Mouse (Mus musculus) embryonic facial prominence, embryonic 15.5 days (tissue): Measurements from ENCODE around the gene Gm28043. TPM values are rescaled to one million over a fixed set of nuclear protein-coding genes. Genes with fewer than 3 reads are reported as not detected.

ENCODE experiments used
- ATAC-seq: fragments of 200-750 bp; cut with Nextera tagmentation; 2 replicates; pipeline ENCODE4 v1.8.0; 2017; ENCODE audit warnings: low read depth, moderate TSS enrichment; ENCODE audit not compliant: insufficient number of reproducible peaks, low FRiP score, low TSS enrichment
- H3K27ac ChIP-seq: fragments of 300-500 bp; sonication (generic); replicated peaks from 2 replicates; pipeline ENCODE4 v1.5.1; 2015; ENCODE audit warnings: mild to moderate bottlenecking, inconsistent platforms
- H3K27me3 ChIP-seq: fragments of 300-500 bp; sonication (generic); 2 replicates; pipeline ENCODE4 v1.6.1; 2015; ENCODE audit warnings: inconsistent platforms
- H3K36me3 ChIP-seq: fragments of 300-500 bp; sonication (generic); 2 replicates; pipeline ENCODE4 v1.6.1; 2015; ENCODE audit warnings: mild to moderate bottlenecking, inconsistent platforms
- H3K4me1 ChIP-seq: fragments of 300-500 bp; sonication (generic); 2 replicates; pipeline ENCODE4 v1.6.1; 2015; ENCODE audit warnings: inconsistent platforms
- H3K4me2 ChIP-seq: fragments of 300-500 bp; sonication (generic); replicated peaks from 2 replicates; pipeline ENCODE4 v1.6.1; 2015; ENCODE audit warnings: mild to moderate bottlenecking, inconsistent platforms
- H3K4me3 ChIP-seq: fragments of 300-500 bp; sonication (generic); replicated peaks from 2 replicates; pipeline ENCODE4 v1.5.1; 2015; ENCODE audit warnings: mild to moderate bottlenecking, inconsistent platforms
- H3K9ac ChIP-seq: fragments of 300-500 bp; sonication (generic); 2 replicates; pipeline ENCODE4 v1.6.1; 2015; ENCODE audit warnings: inconsistent platforms
- H3K9me3 ChIP-seq: fragments of 300-500 bp; sonication (generic); replicated peaks from 2 replicates; pipeline ENCODE4 v1.6.1; 2016; ENCODE audit warnings: inconsistent platforms
- WGBS: fragments of 180-500 bp; shearing (Covaris S2); methylation state at CpG from one replicate; pipeline ENCODE4 v1.1.7; 2015; 5-methylcytosine and 5-hydroxymethylcytosine counted together
- polyA plus RNA-seq: library from polyadenylated mRNA; unstranded; fragments of >200 nt; fragmentation: Nextera tagmentation; extraction: Ambion mirVana; gene quantifications from 2 replicates; pipeline ENCODE4 v1.2.1, GENCODE M21; 2015

Gm28043 gene
- polyA plus RNA-seq, 1 experiment from 2014 or later, result 2.4 TPM

- Histone ChIP-seq H3K9me3 (no peaks in the 10 kb centered on the region), H3K4me3 (no peak overlapping the region), H3K9ac (no peak overlapping the region), H3K27ac (no peak overlapping the region), H3K4me2 (no peak overlapping the region), H3K4me1 (no peaks in the 10 kb centered on the region), H3K27me3 (no peaks in the 10 kb centered on the region), H3K36me3 (peaks cover 90% of the 10 kb centered on the region)
- ATAC-seq, result no peak
- 94% methylated on average over 9 of the region's 9 CpGs for WGBS
These were observed 67.0 kb downstream of the Gm28043 start for GRCm38 (mm10) chr17:29681669-29682068.

DNA sequence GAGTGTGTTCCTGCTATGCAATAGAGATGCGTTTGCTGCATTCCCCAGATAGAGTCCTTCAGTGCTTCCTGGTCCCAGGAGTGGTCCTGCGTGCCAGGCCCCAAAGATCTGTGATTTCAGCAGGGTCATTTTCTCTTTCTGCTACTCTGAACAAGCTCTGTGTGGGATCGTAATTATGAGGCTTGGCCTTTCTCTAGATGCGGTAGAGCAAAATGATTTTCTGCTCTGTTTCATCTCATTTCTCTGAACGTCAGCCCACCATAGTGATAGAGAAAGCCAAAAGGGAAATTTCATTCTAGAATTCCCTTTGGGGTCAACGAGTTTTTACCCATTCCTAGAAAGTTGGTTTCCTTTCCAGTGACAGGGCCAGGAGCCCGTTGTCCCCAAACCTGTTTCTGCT lies 67.6 kb downstream of the Gm28043 start:
- no peak overlapping the region for H3K27ac ChIP-seq
- H3K27me3 ChIP-seq, result no peaks in the 10 kb centered on the region
- H3K4me2 ChIP-seq, result no peak overlapping the region
- 78% methylated on average over 7 of the region's 7 CpGs for WGBS
- peaks cover 88% of the 10 kb centered on the region for H3K36me3 ChIP-seq
- no peaks in the 10 kb centered on the region for H3K4me1 ChIP-seq
- no peak overlapping the region for H3K4me3 ChIP-seq
- H3K9ac ChIP-seq, result no peak overlapping the region
- H3K9me3 ChIP-seq, result no peaks in the 10 kb centered on the region
- no peak for ATAC-seq

GRCm38 (mm10) chr17:29683127-29683526 lies 68.5 kb downstream of the Gm28043 start:
- 66% methylated on average over 2 of the region's 2 CpGs for WGBS
- Histone ChIP-seq H3K4me1 (no peaks in the 10 kb centered on the region), H3K9me3 (no peaks in the 10 kb centered on the region), H3K27me3 (no peaks in the 10 kb centered on the region), H3K27ac (no peak overlapping the region), H3K4me3 (no peak overlapping the region), H3K4me2 (no peak overlapping the region), H3K9ac (no peak overlapping the region), H3K36me3 (peaks cover 88% of the 10 kb centered on the region)
- ATAC-seq, result no peak

DNA sequence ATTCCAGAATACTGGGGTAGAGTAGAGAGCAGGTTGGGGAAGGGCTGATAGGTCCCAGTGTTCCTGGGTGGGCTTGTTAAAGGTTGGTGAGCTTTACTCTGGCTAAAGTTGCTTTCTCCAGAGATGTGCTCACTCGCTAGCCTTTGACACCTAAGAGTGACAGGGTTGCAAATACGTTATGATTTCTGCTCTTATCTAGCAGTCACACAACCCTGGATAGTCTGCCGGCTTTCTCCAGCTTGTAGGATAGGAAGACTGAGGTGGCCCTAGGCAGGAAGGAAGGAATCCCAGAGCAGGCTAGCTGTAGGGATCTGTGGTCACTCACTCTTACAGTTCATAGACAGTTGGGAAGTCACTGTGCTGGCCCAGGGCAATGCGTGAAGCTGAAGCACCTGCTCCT lies 69.6 kb downstream of the Gm28043 start:
- no peaks in the 10 kb centered on the region for H3K4me1 ChIP-seq
- H3K4me3 ChIP-seq, result no peak overlapping the region
- no peak overlapping the region for H3K4me2 ChIP-seq
- ATAC-seq, result no peak
- peaks cover 82% of the 10 kb centered on the region for H3K36me3 ChIP-seq
- 96% methylated on average over 4 of the region's 4 CpGs for WGBS
- H3K9me3 ChIP-seq, result no peaks in the 10 kb centered on the region
- no peak overlapping the region for H3K9ac ChIP-seq
- H3K27me3 ChIP-seq, result no peaks in the 10 kb centered on the region
- no peak overlapping the region for H3K27ac ChIP-seq

- no peak for ATAC-seq
- Histone ChIP-seq H3K9ac (no peak overlapping the region), H3K27ac (no peak overlapping the region), H3K4me2 (no peak overlapping the region), H3K9me3 (no peaks in the 10 kb centered on the region), H3K4me1 (no peaks in the 10 kb centered on the region), H3K27me3 (no peaks in the 10 kb centered on the region), H3K36me3 (peaks cover 87% of the 10 kb centered on the region), H3K4me3 (no peak overlapping the region)
- WGBS, result 91% methylated on average over 5 of the region's 5 CpGs
These were observed 72.1 kb downstream of the Gm28043 start for GRCm38 (mm10) chr17:29686771-29687170.

GRCm38 (mm10) chr17:29687373-29687772 lies 72.7 kb downstream of the Gm28043 start:
- Histone ChIP-seq H3K27ac (no peak overlapping the region), H3K4me2 (no peak overlapping the region), H3K9me3 (no peaks in the 10 kb centered on the region), H3K36me3 (peaks cover 83% of the 10 kb centered on the region), H3K27me3 (no peaks in the 10 kb centered on the region), H3K9ac (no peak overlapping the region), H3K4me1 (no peaks in the 10 kb centered on the region), H3K4me3 (no peak overlapping the region)
- 82% methylated on average over 6 of the region's 6 CpGs for WGBS
- no peak for ATAC-seq

DNA sequence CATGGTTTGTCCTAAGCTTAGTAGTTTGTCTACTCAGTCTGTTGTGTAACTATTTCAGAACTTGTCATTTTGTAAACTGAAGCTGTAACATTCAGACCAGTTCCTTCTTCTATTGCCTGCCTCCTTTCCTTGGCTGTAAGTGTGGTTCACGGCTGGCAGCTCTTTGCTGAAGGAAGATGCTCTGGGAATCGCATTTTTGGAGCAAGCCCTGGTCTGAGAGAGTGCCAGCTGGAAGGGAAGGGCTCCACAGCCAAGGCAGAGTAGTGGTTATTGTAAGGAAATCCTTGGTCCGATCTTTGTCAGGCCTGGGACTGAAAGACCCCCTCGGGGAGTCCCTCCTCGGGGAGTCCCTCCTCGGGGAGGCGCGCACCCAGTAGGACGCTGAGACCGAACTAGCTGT lies 73.9 kb downstream of the Gm28043 start:
- Histone ChIP-seq H3K36me3 (peaks cover 77% of the 10 kb centered on the region), H3K27ac (no peak overlapping the region), H3K27me3 (no peaks in the 10 kb centered on the region), H3K9ac (no peak overlapping the region), H3K4me3 (no peak overlapping the region), H3K9me3 (no peaks in the 10 kb centered on the region), H3K4me2 (no peak overlapping the region), H3K4me1 (no peaks in the 10 kb centered on the region)
- 92% methylated on average over 10 of the region's 10 CpGs for WGBS
- no peak for ATAC-seq

DNA sequence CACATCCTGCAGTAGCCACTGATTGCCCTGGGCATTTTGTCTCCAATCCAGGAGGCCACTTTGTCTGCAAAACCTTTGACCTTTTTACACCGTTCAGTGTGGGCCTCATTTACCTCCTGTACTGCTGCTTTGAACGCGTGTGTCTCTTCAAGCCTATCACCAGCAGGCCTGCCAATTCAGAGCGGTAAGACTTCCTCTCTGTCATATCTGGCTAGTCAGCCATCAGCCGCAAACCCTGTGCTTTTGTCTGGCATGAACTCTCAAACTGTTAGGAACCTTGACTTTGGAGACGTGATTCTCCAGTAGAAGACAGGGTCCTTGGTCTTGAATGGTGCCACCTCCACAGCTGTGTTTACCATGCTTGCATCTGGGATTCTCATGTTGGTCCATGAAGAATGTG lies 75.6 kb downstream of the Gm28043 start:
- WGBS, result 78% methylated on average over 6 of the region's 6 CpGs
- no peak for ATAC-seq
- Histone ChIP-seq H3K4me1 (no peaks in the 10 kb centered on the region), H3K4me2 (no peak overlapping the region), H3K9me3 (no peaks in the 10 kb centered on the region), H3K9ac (no peak overlapping the region), H3K27me3 (no peaks in the 10 kb centered on the region), H3K27ac (no peak overlapping the region), H3K36me3 (peaks cover 78% of the 10 kb centered on the region), H3K4me3 (no peak overlapping the region)

DNA sequence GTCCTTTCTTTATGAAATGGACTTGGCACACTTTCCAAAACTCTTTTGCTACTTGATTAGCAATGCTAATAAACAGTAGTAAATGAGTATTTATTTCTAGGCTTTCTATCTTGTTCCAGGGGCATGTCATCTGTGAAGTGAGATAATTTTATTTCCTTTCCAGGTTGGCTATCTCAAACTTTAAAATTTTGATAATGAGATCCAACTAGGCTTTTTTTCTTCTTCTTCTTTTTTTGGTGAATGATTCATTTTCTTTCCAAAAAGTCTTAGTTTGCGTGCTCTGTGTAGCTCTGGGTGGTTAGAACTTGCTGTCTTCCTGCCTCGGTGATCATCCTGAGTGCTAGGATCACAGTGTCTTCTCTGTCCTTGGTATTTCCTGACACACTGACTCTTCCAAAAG lies 78.2 kb downstream of the Gm28043 start:
- Histone ChIP-seq H3K4me1 (no peaks in the 10 kb centered on the region), H3K27me3 (no peaks in the 10 kb centered on the region), H3K9me3 (no peaks in the 10 kb centered on the region), H3K36me3 (peaks cover 73% of the 10 kb centered on the region), H3K27ac (no peak overlapping the region), H3K4me2 (no peak overlapping the region), H3K4me3 (no peak overlapping the region), H3K9ac (no peak overlapping the region)
- no peak for ATAC-seq
- 93% methylated on average over 2 of the region's 2 CpGs for WGBS

GRCm38 (mm10) chr17:29693571-29693970 lies 78.9 kb downstream of the Gm28043 start:
- ATAC-seq, result no peak
- no peak overlapping the region for H3K4me3 ChIP-seq
- peaks cover 78% of the 10 kb centered on the region for H3K36me3 ChIP-seq
- WGBS, result 60% methylated on average over 2 of the region's 2 CpGs
- H3K27ac ChIP-seq, result no peak overlapping the region
- no peak overlapping the region for H3K4me2 ChIP-seq
- no peaks in the 10 kb centered on the region for H3K4me1 ChIP-seq
- no peaks in the 10 kb centered on the region for H3K9me3 ChIP-seq
- H3K27me3 ChIP-seq, result no peaks in the 10 kb centered on the region
- H3K9ac ChIP-seq, result no peak overlapping the region

GRCm38 (mm10) chr17:29694516-29694915 lies 79.8 kb downstream of the Gm28043 start:
- Histone ChIP-seq H3K9ac (no peak overlapping the region), H3K4me3 (no peak overlapping the region), H3K27me3 (no peaks in the 10 kb centered on the region), H3K4me1 (no peaks in the 10 kb centered on the region), H3K36me3 (peaks cover 83% of the 10 kb centered on the region), H3K9me3 (no peaks in the 10 kb centered on the region), H3K4me2 (no peak overlapping the region), H3K27ac (no peak overlapping the region)
- 84% methylated on average over 4 of the region's 4 CpGs for WGBS
- ATAC-seq, result no peak

DNA sequence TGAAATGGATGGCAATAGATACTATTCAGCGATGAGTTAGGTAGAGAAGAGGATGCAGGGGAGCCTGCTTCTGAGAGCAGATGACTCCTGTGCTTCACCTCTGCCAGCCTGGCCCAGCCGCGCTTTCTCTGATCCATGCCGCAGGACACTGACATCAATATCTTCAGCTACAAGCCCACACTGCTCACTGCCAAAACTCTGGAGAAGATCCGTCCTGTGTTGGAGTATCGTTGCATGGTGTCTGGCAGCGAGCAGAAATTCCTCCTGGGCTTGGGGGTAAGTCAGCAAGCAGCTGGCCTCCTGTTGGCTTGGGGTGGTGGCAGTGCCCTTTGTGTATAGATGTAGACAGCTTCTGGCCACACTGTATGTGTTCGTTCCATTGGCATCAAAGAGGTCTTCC lies 82.3 kb downstream of the Gm28043 start:
- Histone ChIP-seq H3K36me3 (peaks cover 83% of the 10 kb centered on the region), H3K27me3 (no peaks in the 10 kb centered on the region), H3K9ac (no peak overlapping the region), H3K4me1 (no peaks in the 10 kb centered on the region), H3K4me3 (no peak overlapping the region), H3K27ac (no peak overlapping the region), H3K4me2 (no peak overlapping the region), H3K9me3 (no peaks in the 10 kb centered on the region)
- WGBS, result 93% methylated on average over 8 of the region's 8 CpGs
- ATAC-seq, result no peak
